Mouse (Mus musculus) testis, adult 2 months (tissue): ENCODE data around the gene Rps11. TPM values are rescaled to one million over a fixed set of nuclear protein-coding genes. Genes with fewer than 3 reads are reported as not detected.
"Not testable (repeated sequence)": the region's sequence is repeated elsewhere in the genome, so short reads cannot be mapped to it uniquely, and the experiment has no call there.

Experiments used
- H3K27ac ChIP-seq: fragments of 200-500 bp; 2 replicates; pipeline ENCODE4 v1.5.1; 2012; ENCODE audit warnings: low read depth, low read length; ENCODE audit not compliant: control insufficient read depth, insufficient read depth
- H3K27me3 ChIP-seq: fragments of 200-500 bp; 2 replicates; pipeline ENCODE4 v1.6.1; 2012; ENCODE audit warnings: mild to moderate bottlenecking, low read length, moderate library complexity; ENCODE audit not compliant: control insufficient read depth, insufficient read depth
- H3K36me3 ChIP-seq: fragments of 200-500 bp; 2 replicates; pipeline ENCODE4 v1.6.1; 2012; ENCODE audit warnings: mild to moderate bottlenecking, low read length; ENCODE audit not compliant: control insufficient read depth, insufficient read depth
- H3K4me1 ChIP-seq: fragments of 200-500 bp; 2 replicates; pipeline ENCODE4 v1.6.1; 2012; ENCODE audit warnings: low read length; ENCODE audit not compliant: control insufficient read depth, insufficient read depth
- H3K4me3 ChIP-seq: fragments of 200-500 bp; 2 replicates; pipeline ENCODE4 v1.5.1; 2012; ENCODE audit warnings: low read depth, mild to moderate bottlenecking, low read length, moderate library complexity, mixed read lengths; ENCODE audit not compliant: control insufficient read depth
- CTCF ChIP-seq: fragments of 200-500 bp; IDR thresholded peaks from 2 replicates; pipeline ENCODE4 v1.5.1; 2012; ENCODE audit warnings: low read depth, mild to moderate bottlenecking, inconsistent platforms, low read length, moderate library complexity; ENCODE audit not compliant: control insufficient read depth, insufficient read depth, insufficient replicate concordance
- POLR2A ChIP-seq: fragments of 200-500 bp; IDR thresholded peaks from 2 replicates; pipeline ENCODE4 v1.6.1; 2012; ENCODE audit warnings: low read depth, mild to moderate bottlenecking, inconsistent platforms, low read length, moderate library complexity; ENCODE audit not compliant: control insufficient read depth
- polyA plus RNA-seq: library from polyadenylated mRNA; depleted of rRNA; stranded (reverse); fragments of >200 nt; gene quantifications from 2 replicates; pipeline ENCODE4 v1.2.3, GENCODE M21; 2012

The Rps11 gene
- polyA plus RNA-seq, 1 experiment: 169 TPM

DNA sequence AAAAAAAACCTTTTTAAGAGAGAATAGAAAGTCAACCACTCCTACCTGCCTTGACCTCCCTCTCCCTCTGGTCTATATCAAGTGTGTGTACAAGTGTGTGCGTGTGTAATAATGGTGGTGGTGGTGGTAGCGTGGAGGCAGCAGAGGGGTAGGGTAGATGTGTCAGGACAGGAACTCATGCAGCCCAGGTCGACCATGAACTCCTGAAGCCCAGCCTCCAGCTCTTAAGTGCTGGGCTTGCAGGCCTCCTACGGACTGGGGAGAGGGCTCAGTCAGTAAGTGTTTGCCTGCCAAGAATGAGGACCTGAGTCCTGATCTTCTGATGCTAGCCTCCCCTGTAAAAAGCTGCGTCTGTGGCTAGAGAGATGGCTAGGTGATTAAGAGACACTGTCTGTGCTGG lies 19.3 kb downstream of the Rps11 start:
- no peak overlapping the region for H3K27ac ChIP-seq
- H3K4me1 ChIP-seq: no peaks in the 10 kb centered on the region
- H3K27me3 ChIP-seq: no peaks in the 10 kb centered on the region
- no peaks in the 10 kb centered on the region for H3K36me3 ChIP-seq
- no peak overlapping the region for H3K4me3 ChIP-seq
- no peak for TF ChIP-seq POLR2A

DNA sequence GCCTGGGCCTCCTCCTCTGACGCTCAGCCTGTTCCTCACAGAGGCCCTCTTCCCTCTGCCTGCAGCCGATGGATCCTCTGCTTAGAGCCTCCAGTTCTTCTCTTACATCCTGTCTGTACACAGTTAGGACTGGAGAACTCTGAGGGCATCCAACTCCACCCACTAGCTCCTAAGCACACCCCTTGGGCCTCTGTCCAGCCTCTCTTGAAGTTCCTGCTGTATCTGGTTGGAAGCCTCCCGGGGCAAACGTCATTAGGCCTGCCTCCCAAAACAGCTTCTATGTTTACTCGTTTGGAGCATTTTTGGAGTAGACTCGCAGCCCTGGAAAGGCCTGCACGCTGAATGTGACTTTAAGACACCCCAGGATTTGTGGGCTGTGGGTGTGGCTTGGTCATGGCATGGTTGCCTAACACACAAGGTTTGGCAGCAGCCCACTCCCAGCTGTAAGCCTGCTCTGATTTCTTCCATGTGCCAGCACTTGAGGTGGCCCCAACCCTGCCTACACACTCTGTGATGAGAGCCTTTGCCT lies 20.5 kb downstream of the Rps11 start, which contains the start of gene Fcgrt:
TSS of gene Fcgrt (minus strand) at position 200 of the 529 bp plus-strand sequence.
- Histone ChIP-seq H3K27ac (peak within 1 kb of the TSS; percentile 84), H3K36me3 (no peaks in the 10 kb centered on the region), H3K27me3 (no peaks in the 10 kb centered on the region), H3K4me3 (peak within 1 kb of the TSS; percentile 70), H3K4me1 (no peaks in the 10 kb centered on the region)
- TF ChIP-seq CTCF: no peak
- TF ChIP-seq POLR2A: 0 out of 2 replicates have a peak, but pooled peaks have one; percentile 16

DNA sequence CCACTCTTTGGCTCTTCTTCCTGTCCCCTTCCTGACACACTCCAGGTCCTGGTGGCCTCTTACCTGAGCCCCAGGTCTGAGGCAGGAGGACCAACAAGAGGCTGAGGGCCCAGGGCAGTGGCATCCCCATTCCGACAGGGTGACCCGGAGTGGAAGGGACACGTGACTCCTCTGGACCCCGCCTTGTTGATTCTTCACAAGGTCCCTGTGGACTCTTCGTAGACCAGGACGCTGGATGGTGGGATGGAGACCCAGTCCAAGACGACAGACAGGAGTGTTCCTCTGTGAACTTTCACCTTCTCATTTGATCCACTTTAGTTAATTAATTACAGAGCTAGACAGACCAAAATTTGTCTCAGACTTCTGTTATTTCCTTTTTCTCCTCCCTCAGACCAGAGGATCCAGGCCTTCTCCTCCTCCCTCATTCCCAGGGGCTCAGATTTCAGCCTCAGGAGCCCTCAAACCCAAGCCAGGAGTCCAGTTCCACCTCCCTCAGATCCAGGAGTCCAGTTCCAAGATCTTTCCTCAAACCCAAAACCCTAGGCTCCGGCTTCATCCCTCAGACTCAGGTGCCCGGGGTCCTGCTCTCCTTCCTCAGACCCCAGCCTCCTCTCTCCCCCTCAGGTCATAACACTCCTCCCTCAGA lies 21.2 kb downstream of the Rps11 start:
- TF ChIP-seq POLR2A: no peak
- no peak for TF ChIP-seq CTCF
- H3K27me3 ChIP-seq: no peaks in the 10 kb centered on the region
- H3K4me1 ChIP-seq: no peaks in the 10 kb centered on the region
- H3K4me3 ChIP-seq: peak overlapping the region; percentile 70
- no peaks in the 10 kb centered on the region for H3K36me3 ChIP-seq
- peak overlapping the region; percentile 84 for H3K27ac ChIP-seq

DNA sequence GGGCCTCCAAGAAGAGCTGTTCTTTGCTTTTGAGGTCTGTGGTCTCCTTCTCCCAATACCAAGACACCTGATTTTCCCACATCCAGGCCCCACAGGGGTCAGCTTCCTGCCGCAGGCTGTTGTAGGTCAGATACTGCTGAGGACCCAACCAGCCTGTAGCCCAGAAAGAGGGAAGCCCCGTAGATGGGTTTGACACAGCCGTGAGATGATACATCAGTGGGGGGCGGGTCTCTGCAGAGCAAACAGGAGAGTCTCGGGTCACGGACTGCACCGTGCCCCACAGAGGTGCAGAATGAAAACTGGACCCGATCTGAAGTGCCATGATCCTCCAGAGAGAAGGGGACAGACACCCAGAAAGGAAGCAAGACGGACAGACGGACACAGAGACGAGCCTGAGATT lies 21.8 kb downstream of the Rps11 start:
- Histone ChIP-seq H3K4me3 (no peak overlapping the region), H3K27me3 (no peaks in the 10 kb centered on the region), H3K27ac (no peak overlapping the region), H3K4me1 (no peaks in the 10 kb centered on the region), H3K36me3 (no peaks in the 10 kb centered on the region)
- TF ChIP-seq POLR2A (no peak), CTCF (no peak)

DNA sequence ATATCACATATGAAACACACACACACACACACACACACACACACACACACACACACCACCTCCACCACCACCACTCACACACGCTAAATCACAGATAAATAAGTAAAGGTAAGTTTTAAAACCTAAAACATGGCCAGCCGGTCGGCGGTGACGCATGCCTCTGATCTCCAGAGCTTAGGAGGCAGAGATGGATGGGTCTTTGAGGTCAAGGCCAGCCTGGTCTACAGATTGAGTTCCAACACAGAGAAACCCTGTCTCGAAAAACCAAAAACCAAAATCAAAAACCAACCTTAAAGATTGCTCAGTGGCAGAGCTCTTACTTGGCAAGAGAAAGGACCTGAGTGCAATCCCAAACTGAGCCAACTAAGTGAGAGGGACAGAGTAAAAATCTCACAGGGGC lies 24.2 kb downstream of the Rps11 start:
- Histone ChIP-seq H3K27ac (no peak overlapping the region), H3K36me3 (no peaks in the 10 kb centered on the region), H3K4me1 (no peaks in the 10 kb centered on the region), H3K4me3 (no peak overlapping the region), H3K27me3 (no peaks in the 10 kb centered on the region)
- TF ChIP-seq CTCF (no peak), POLR2A (no peak)

DNA sequence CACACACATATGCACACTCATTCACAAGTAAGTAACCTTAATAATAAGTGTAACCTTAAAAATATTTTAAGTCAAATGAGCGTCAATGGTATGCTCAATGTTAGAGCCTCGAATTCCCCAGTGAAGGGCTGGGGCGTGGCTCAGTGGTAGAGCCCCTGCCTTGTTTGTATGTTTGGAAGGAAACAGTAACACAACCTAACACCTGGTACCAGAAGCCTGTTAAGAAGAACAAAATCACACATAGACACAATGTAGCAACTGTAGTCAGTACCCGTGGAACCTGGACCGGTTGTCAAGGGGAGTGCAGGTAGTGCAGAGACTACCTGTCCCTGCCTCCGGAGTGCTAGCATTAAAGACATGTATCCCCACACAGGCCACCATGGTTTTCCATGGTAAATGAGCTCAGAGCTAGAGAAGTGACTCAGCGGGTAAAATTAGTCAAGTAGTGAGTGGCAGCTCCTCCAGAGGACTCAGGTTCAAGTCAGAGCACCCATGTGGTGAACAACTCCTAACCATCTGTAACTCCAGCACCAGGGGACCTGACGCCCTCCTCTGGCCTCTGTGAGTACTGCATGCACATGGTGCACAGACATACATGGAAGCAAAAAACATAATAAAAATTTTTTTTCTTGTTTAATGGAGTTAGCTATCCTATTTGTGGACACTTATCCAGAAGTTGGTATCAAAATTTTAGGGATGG lies 25.5 kb downstream of the Rps11 start:
- no peaks in the 10 kb centered on the region for H3K4me1 ChIP-seq
- H3K4me3 ChIP-seq: no peak overlapping the region
- no peak for TF ChIP-seq POLR2A
- peak; percentile 48; the same call in 1 of the 2 replicates for TF ChIP-seq CTCF
- no peaks in the 10 kb centered on the region for H3K27me3 ChIP-seq
- no peak overlapping the region for H3K27ac ChIP-seq
- H3K36me3 ChIP-seq: no peaks in the 10 kb centered on the region

DNA sequence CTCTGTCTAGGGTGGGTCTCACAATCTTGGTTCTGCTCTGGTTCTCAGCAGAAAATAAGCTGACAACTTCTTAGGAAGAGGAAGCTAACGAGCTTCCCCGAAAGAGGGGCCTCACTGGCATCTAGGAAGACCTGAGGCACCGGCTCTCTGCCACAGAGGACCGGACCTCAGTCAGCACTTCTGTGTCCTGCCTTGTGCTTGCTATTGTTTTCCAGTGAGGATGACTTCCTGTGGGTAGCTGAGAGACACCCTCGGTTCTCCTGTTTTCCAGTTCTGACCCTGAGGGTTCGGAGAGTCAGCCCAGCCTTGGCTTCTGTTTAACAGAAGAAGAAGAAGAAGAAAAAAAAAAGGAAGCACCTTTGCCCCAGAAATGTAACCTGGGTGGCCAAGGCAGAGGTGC lies 26.8 kb downstream of the Rps11 start:
- no peaks in the 10 kb centered on the region for H3K36me3 ChIP-seq
- no peak overlapping the region for H3K27ac ChIP-seq
- H3K27me3 ChIP-seq: no peaks in the 10 kb centered on the region
- TF ChIP-seq POLR2A (no peak), CTCF (no peak)
- H3K4me3 ChIP-seq: no peak overlapping the region
- H3K4me1 ChIP-seq: peaks cover 4% of the 10 kb centered on the region

DNA sequence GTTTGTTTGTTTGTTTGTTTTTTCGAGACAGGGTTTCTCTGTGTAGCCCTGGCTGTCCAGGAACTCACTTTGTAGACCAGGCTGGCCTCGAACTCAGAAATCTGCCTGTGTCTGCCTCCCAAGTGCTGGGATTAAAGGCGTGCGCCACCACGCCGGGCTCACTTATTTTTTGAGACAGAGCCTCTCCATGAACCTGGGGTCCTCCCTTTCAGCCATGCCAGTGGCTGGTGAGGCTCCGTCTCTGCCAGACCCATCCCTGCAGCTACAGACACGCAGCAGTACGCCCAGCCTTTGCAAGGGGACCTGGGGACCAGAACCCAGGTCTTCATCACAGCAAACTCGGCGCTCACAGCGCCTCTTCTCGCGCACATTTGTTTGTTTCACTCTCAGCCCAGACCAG lies 28.3 kb downstream of the Rps11 start:
- H3K4me1 ChIP-seq: peaks cover 15% of the 10 kb centered on the region
- H3K4me3 ChIP-seq, H3K27me3 ChIP-seq, H3K27ac ChIP-seq, H3K36me3 ChIP-seq: not testable (repeated sequence)
